Mouse (Mus musculus) urinary bladder, postnatal 10 days (tissue): ENCODE measurements around the gene Serinc2.
"Not testable (repeated sequence)": the region's sequence is repeated elsewhere in the genome, so short reads cannot be mapped to it uniquely, and the experiment has no call there.

Source experiments
- DNase-seq: peaks from one replicate; pipeline ENCODE4 v3.0.0; 2022; ENCODE audit warnings: low spot score

The Serinc2 gene

GRCm38 (mm10) chr4:130264131-130264530, 14.9 kb downstream of the Serinc2 start:
- no peak for DNase-seq

GRCm38 (mm10) chr4:130260406-130260805, 18.6 kb downstream of the Serinc2 start:
- DNase-seq: no peak

DNA sequence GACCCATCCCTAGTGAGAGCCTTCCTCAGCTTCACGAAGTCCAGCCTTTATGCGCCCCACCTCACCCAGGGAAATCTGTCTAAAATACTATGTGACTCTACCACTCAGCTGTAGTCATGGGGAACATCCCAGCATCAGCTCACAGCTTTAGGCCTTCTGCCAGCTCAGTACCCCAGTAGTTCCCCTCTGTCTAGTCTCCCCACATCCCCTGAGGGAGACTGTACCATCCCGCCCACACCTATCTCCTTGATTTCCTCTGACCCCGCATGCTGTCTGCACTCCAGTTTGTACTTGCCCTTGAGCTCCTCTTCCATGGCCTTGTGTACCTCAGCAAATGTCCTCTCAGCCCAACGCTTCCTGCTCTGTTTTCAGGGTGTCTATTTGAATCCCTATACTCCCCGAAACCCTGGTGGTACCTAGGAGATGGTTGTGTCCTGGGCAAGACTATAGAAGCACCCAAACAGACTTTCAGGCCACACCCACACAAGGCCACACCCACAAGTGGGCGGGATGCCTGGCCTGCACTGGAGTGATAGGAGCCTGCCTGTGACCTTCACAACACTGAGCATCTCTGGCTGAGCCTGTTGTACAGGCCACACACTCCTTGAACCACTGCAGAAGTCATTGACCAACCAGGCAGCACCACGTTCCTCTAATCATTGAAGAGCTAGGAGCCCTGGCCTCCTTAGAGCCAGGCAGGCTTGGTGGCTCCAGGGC, 26.4 kb downstream of the Serinc2 start:
- no peak for DNase-seq

DNA sequence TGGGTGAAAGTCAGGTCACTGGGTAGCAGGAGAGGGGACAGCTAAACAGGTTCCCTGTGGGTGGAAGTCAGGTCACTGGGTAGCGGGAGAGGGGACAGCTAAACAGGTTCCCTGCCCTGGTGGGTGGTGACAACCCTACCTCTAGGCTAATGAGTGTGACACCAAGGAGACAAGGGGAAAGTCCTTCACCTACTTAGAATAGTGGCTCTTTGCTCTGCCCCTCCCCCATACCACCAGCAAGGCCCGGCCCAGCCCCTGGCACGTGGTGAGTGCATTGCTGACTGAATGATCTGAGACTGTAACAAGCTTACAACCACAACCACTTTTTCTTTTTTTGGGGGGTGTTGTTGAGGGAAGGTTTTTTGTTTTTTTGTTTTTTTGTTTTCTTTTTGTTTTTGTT, 27.2 kb downstream of the Serinc2 start:
- no peak for DNase-seq

DNA sequence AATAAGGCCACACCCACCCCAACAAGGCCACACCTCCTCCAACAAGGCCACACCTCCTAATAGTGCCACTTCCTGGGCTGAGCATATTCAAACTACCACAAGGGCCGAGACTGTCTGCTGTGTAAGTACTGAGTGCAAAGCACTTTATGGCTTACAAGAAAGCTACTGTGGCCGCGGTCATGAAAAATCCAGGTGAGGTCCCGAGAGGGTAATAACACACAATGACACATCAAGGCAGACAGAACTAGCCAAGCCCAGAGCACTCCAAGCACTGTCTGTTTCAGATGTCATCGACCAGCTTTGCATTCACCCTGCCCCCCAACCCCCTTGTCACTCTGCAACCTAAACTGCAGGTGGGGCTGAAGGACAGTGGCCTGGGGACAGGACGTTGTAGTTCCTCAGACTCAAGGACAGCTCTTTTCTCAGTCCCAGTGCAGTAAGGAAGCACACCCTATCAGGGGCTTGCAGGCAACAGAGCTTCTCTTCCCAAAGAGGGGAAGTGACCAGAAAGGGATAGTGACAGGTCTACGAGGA, 27.8 kb downstream of the Serinc2 start:
- DNase-seq: no peak

GRCm38 (mm10) chr4:130248636-130249035, 30.4 kb downstream of the Serinc2 start:
- DNase-seq: no peak

GRCm38 (mm10) chr4:130246132-130246531, 32.9 kb downstream of the Serinc2 start:
- no peak for DNase-seq

DNA sequence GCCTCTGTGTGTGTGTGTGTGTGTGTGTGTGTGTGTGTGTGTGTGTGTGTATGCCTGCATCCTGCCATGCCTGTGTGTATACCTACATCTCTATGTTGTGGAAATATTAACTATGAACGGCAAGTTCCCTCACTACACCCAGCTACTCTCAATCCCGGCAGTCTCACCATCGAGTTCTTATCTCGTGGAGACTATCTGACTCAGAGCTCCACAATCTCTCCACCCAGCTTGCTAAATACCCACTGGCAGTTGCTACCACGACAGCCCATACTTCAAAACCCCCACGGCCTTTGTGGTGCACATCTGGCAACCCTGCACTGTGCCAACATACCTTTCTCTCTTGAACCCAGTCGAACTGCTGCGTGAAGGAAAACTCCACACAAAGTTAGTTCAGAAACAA, 34.3 kb downstream of the Serinc2 start:
- DNase-seq: no peak

GRCm38 (mm10) chr4:130243621-130244020, 35.4 kb downstream of the Serinc2 start:
- not testable (repeated sequence) for DNase-seq

DNA sequence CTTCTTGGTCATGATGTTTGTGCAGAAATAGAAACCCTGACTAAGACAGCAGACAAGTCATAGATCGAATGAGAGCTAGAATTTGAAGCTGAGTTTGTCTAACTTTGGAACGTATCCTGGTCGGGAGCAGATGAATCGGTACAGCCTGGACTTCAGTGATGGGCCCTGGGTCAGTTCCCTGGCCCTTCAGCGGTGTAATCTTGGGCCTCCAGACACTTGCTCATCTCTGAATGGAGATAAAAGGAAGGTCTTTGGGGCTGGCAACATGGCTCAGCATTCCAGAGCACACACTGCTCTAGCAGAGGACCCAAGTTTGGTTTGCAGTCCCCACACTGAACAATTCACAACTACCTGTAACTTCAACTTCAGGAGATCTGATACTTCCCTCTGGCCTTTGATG, 36.0 kb downstream of the Serinc2 start:
- DNase-seq: no peak

DNA sequence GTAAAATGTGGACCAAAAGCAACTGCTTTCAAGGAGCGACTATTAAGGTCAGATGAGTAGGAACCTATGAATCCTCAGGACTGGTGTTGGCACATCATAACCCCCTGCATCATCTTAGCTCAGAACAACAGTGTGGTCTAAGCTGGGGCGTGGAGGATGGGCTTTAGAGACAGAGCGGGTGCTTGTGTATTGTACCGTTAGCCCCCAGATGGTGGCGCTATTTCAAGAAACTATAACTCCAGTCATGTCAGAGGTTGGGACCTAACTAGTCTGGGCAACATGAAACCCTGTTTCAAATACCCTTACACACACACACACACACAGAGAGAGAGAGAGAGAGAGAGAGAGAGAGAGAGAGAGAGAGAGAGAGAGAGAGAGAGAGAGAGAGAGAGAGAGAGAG, 38.3 kb downstream of the Serinc2 start:
- no peak for DNase-seq

- no peak for DNase-seq
Observed at GRCm38 (mm10) chr4:130237607-130238006, 41.4 kb downstream of the Serinc2 start.

GRCm38 (mm10) chr4:130236361-130236760, 42.6 kb downstream of the Serinc2 start:
- no peak for DNase-seq

DNA sequence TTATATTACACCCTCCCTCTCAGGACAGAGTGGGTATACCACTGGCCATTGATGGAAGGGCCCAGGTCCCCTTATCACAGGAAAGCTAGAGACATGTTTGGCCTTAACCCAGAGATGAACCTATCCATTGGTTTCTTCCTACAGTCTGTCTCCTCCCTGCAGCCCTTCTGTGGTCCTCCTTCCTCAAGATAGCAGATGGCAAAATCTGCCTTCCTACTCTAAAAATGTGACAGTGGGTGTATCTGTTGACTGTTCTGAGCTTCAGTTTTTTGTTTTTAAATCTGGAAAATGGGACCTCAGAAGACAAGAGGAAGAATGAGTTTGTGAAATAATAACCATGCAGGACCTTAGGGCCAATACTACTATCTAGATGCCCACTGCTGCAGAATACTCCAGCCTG, 54.9 kb downstream of the Serinc2 start:
- no peak for DNase-seq

DNA sequence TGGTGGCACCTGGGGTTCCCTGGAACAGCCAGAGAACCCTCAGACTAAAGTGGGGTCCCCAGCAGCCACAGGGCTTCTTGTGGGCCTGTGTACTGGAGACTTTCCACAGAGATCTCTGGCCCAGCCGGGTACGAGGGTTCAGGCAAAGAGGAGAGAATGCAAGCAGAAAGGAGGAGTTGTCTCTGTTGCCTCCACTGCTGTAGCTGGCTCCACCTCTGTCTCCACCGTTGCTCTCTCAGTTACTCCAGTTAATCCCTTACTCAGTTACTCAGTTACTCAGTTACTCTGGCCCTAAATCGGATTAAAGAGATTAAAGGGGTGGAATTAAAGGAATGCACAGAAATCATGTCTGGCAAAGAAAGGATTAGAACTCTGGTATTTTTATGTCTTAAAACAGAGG, 56.8 kb downstream of the Serinc2 start, which contains the start of gene Gm853:
Gene Gm853 (minus strand): TSS at position 223 of the 400 bp plus-strand sequence.
- no peak for DNase-seq

- no peak for DNase-seq
Observed at GRCm38 (mm10) chr4:130220176-130220575, 58.8 kb downstream of the Serinc2 start.

- DNase-seq: no peak
Observed at GRCm38 (mm10) chr4:130215392-130215791, 63.6 kb downstream of the Serinc2 start.

- DNase-seq: no peak
Observed at GRCm38 (mm10) chr4:130213857-130214256, 65.1 kb downstream of the Serinc2 start.

DNA sequence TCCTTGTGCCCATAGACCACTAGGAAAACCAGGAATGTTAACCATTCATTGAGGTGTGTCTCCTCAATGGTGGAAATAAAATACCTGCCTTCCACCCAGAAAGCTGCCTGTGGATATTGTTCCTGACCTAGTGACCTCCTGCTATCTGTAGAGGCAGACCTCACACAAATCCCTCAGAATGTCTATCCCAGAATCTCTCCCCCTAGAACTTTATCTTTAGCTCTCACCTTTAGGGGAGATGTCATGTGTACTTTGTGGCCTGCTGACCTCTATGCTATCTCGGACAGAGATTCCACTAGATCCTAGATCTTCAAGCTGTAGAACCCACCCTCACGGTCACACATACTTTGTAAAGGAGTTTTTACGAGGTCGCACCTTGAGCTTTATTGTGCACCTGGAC, 65.8 kb downstream of the Serinc2 start:
- no peak for DNase-seq

DNA sequence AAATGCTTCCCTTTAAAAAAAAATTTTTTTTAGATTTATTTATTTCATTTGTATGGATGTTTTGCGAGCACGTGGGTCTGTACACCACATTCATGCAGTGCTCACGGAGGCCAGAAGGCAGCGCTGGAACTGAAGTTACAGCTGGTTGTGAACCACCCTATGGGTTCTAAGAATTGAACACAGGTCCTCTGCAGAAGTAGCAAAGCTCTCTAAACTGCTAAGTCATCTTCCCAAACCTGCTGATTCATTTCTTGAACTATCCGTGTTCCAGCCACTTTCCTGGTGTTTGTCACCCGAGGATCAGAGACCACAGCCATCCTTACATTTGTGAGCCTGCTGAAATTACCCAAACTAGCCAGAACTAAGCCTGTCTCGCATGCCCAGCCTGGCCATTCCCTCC, 66.6 kb downstream of the Serinc2 start:
- DNase-seq: no peak

DNA sequence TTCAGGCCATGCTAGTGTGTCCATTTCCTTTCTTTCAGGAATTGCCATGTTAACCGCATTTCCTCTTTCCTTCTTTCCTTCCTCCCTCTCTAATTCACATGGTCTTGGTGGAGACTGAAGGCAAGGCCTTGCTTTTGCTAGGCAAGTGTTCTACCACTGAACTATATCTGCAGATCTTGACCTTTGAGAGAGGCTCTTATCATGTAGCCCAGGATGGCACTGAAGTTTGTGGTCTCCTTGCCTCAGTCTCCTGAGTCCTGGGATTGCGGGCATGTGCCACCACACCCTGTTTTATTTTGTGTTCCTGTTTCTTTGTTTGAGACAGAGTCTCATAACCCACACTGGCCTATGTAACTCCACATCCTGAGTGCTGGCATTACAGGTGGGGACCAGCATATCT, 67.1 kb downstream of the Serinc2 start:
- DNase-seq: no peak
